Mouse (Mus musculus) layer of hippocampus, adult 2 months (tissue): ENCODE measurements around the gene Lrrc43. TPM values are rescaled to one million over a fixed set of nuclear protein-coding genes. Genes with fewer than 3 reads are reported as not detected.

Experiments used
- DNase-seq, 2 experiments: peaks; one replicate each; pipeline ENCODE4 v3.0.0; 2022; ENCODE audit warnings: low spot score in 2 of 2
- H3K27ac ChIP-seq: fragments of 200-600 bp; 2 replicates; pipeline ENCODE4 v1.8.1; 2022
- H3K4me3 ChIP-seq: fragments of 200-600 bp; 2 replicates; pipeline ENCODE4 v1.8.1; 2022; ENCODE audit warnings: mild to moderate bottlenecking
- CTCF ChIP-seq: fragments of 200-600 bp; conservative IDR thresholded peaks from 2 replicates; pipeline ENCODE4 v1.8.1; 2022; ENCODE audit warnings: antibody characterized with exemption, mild to moderate bottlenecking, moderate library complexity
- long read RNA-seq, 2 experiments: library from polyadenylated mRNA; stranded (forward); transcript quantifications; one replicate each; pipeline ENCODE4 v2.0.0; 2021; ENCODE audit warnings: borderline mapping rate in 2 of 2
- total RNA-seq, 2 experiments: library from RNA; stranded (reverse); gene quantifications; 2 replicates each; pipeline ENCODE4 v1.2.3; 2021

Lrrc43 gene
- 1 to 10 TPM in 1 of 2 experiments, under 1 TPM in 1; 0.39 to 1.0 TPM for total RNA-seq
- long read RNA-seq, experiment 1, result 0 reads
- long read RNA-seq, experiment 2, result 0 reads

DNA sequence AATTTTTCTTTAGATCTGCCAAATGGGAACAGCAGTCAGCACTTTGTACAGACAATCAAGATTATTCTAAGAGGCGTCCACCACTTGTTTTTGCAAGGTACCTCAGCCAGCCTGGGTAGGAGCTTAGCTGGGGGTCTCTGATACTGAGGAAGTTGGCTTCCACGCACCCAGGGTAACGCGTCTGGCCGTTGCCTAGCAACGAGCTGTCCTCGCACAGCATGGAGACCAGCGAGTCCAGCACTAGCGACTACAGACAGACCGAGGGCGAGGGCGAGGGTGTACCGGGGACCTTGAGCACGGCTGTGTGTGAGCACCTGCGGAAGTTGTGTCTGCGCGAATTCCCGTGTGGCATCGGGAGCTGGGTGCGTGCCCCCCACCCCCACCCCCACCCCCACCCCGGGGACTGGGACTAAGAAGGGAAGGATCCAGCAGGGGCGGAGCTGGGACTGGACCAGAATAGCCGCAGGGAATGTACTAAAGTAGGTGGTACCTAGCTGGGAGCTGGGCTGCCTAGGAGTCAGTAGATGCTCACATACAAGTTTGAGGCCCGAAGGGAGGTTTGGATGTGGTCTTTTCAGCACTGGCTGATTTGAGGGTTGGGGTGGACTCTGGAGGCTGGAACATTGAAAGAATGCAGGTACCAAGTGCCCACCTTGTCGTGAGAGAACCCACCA, at the start of gene Lrrc43, which contains the start of gene Il31:
Gene Lrrc43, plus strand, starts transcription at position 194 of the 674 bp plus-strand sequence.
Gene Il31, minus strand, starts transcription at position 378 of the 674 bp plus-strand sequence.
- H3K4me3 ChIP-seq, result peak within 1 kb of the TSS; percentile 6; the same call in 1 of the 2 replicates
- no peak for DNase-seq
- no peak within 1 kb of the TSS for H3K27ac ChIP-seq
- TF ChIP-seq CTCF, result no peak

DNA sequence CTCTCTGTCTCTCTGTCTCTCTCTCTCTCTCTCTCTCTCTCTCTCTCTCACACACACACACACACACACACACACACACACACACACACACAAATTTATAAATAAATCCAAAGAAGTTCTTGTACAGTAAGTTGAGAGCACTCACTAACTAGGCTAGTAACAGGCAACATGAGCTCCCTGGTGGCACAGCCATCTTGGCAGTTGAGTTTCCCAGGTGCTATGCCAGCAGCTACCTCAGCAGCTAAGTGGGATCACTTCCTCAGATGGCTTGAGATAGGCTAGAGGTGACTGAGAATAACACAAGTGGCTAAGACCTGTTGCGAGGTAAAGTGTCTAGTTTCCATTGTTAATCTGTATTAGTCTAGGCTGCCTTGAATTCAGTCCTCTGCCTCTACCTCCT, 49.8 kb upstream of the Lrrc43 start:
- DNase-seq, result no peak
- H3K27ac ChIP-seq, result no peak overlapping the region
- no peak overlapping the region for H3K4me3 ChIP-seq
- no peak for TF ChIP-seq CTCF

DNA sequence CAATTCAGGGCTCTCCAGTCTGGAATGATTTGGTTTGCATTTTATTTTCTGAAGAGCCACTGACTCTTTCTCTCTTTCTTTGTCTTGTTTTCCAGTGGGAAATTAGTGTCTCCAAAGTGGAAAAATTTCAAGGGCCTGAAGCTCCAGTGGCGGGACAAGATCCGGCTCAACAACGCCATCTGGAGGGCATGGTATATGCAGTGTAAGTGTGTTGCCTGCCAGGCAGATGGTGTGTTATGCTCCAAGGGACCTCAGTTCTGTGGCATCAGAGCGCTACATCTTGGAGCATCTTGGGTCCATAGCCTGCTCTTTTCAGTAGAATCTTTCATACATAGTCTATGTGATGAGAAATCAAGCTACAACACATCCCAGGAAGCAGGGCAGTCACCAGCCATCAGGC, 49.2 kb upstream of the Lrrc43 start:
- H3K4me3 ChIP-seq, result no peak overlapping the region
- TF ChIP-seq CTCF, result peak; percentile 67
- peak in 1 of 2 experiments; percentile 44 for DNase-seq
- H3K27ac ChIP-seq, result no peak overlapping the region

DNA sequence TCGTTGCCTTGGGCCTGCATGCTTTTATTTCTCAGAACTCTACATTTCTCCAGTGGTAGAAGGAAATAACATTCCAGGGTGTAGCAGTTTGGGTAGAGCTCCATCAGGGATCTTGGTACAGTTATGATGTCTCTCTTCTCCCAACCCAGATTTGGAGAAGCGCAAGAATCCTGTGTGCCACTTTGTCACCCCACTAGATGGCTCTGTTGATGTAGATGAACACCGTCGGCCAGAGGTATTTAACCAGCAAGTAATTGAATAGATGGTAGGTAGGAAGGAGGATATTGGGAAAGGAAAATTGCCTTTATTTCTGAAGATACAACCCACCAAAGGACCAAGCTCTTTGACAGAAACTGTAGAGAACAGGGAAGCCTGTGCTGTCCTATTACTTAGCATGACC, 48.4 kb upstream of the Lrrc43 start:
- peak; percentile 68 for TF ChIP-seq CTCF
- Histone ChIP-seq H3K4me3 (no peak overlapping the region), H3K27ac (no peak overlapping the region)
- DNase-seq, result peak in 1 of 2 experiments; percentile 32

DNA sequence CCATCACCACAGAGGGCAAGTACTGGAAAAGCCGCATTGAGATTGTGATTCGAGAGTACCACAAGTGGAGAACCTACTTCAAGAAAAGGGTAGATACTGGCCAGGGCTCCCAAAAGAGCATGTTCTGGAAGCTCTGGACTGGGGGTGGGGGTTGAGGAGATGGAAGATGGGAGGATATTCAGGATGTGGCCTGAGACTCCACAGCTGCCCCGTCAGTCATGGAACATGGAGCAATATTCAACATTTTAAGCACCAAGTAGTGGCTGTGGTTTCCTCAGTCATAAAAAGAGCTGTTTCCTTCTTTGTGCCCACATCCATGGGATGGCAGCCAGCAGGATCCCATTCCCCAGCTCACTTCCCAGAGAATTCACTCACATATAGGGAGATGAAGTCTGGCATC, 46.8 kb upstream of the Lrrc43 start:
- no peak overlapping the region for H3K27ac ChIP-seq
- H3K4me3 ChIP-seq, result no peak overlapping the region
- no peak for DNase-seq
- TF ChIP-seq CTCF, result no peak

DNA sequence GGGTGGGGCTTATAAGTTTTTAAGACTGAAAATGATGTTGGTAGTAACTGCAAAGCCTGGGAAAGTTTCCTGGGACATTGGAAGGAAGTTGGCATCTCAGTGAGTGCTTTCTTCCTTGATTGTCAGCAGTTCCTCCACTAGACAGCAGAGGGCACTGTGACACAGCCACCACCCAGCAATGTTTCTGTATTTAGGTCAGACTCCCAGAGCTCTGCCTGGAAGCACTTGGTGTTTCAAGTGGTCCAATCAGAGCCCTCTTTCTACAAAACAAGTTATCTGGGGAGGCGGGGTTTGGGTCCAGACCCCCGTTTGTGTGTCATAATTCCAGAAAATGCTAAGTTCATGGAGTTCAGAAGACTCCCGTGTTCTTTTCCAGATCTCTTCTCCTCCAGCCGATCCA, 45.0 kb upstream of the Lrrc43 start:
- peak; percentile 40 to 78 for DNase-seq
- TF ChIP-seq CTCF, result peak; percentile 99; the same call in 1 of the 2 replicates
- Histone ChIP-seq H3K4me3 (no peak overlapping the region), H3K27ac (no peak overlapping the region)

DNA sequence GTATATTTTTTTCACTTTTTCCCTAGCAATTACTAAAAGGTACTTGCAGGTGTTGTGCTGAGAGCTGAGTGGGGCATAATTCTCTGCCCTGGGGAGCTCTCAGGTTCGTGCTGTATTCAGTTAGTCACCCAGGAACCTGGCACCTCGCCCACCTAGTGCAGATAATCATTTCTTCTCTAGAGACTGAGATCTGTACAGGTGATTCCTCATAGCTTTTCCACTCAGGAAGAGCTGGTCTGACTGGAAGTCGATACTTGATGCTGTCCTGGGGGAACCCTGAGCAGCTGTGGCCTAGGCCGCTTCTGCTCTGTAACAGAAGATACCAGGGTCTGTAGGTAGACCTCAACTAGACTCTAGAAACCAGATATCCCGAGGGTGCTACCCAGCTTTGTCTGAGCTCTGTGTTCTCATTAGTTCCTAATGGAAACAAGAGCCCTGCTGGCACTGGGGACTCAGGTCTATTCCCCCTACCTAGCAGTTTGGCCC, 44.2 kb upstream of the Lrrc43 start:
- no peak for TF ChIP-seq CTCF
- no peak overlapping the region for H3K27ac ChIP-seq
- H3K4me3 ChIP-seq, result no peak overlapping the region
- no peak for DNase-seq

DNA sequence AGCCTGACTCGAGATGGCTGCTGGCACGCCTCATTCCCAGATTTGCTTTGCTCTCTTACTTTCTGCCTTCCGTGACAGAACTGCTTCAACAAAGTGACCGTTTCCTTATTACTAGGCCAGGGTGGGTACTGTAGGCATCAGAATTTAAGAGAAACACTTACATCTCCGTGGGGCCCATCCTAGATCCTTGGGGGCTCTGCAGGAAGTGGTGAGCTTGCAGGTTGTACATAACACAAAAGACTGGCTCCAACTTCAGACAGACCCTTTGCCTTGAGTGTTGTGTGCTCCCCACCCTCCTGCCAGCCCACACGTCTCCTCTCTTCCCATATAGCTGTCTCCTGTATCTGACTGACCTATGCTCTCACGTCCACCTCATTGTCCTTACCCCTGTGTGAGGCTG, 37.2 kb upstream of the Lrrc43 start:
- Histone ChIP-seq H3K27ac (no peak overlapping the region), H3K4me3 (no peak overlapping the region)
- TF ChIP-seq CTCF, result no peak
- no peak for DNase-seq

DNA sequence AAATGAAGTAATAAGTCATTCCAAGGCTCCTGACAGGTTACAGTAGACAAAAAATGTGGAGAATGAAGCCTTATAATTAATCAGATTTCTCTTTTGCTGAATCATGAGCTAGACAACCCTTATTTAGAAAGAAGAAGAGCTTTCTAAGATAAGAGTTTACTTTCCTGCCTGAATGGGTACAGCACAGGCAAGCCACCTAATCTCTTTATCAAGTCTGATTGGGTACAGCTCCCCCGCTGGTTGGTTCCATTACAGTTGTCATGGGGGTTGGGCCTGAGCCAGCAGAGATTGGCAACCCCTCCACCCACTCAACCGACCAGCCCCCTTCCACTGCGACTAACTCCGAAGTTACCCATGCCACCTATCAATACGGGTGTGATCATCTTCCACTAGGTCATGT, 27.7 kb upstream of the Lrrc43 start:
- DNase-seq, result no peak
- no peak overlapping the region for H3K4me3 ChIP-seq
- H3K27ac ChIP-seq, result no peak overlapping the region
- 0 out of 2 replicates have a peak, but pooled peaks have one; percentile 14 for TF ChIP-seq CTCF

DNA sequence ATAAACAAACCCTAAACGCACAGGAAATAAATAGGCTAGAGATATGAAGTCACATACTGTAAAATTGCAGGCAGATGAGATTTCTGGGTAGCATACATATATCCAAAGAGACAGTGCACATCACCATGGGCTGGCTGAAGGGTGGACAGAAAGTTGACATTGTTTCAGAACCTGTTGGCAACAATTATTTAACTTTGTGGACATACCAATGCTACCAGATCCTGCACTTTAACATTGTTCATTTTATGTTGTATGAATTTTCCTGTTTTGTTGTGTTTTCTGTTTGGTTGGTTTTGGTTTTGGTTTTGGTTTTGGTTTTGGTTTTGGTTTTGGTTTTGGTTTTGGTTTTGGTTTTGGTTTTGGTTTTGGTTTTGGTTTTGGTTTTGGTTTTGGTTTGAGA, 24.5 kb upstream of the Lrrc43 start:
- H3K4me3 ChIP-seq, result no peak overlapping the region
- DNase-seq, result no peak
- TF ChIP-seq CTCF, result no peak
- H3K27ac ChIP-seq, result no peak overlapping the region

DNA sequence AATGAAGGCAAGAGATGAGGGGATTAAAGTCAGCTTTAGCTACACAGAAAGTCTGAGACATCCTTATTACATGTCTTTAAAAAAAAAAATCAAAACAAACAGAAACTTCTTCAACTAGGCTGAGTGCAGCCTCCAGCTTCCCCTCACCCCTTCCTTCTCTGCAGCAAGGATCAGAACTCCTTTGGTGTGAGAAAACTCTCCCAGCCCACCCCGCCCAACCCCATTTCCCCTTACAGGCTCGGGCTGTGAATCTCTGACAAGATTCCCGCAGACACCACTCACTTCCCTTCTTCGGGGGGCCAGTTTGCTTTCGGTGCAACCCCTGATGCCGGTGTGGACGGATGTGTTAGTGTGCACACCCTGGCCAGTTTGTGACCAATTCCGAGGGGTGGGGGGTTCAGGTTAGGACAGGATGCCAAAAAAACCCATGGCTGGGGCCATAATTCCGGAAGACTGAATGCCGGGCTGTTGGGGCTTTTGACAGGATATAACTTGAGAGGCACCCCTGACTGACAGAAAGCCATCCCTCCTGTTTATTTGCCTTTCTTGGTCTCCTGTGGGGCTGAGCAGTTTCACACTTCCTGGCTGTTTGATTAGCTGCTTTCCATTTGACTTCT, 18.2 kb upstream of the Lrrc43 start:
- no peak for DNase-seq
- no peak for TF ChIP-seq CTCF
- Histone ChIP-seq H3K27ac (no peak overlapping the region), H3K4me3 (no peak overlapping the region)

DNA sequence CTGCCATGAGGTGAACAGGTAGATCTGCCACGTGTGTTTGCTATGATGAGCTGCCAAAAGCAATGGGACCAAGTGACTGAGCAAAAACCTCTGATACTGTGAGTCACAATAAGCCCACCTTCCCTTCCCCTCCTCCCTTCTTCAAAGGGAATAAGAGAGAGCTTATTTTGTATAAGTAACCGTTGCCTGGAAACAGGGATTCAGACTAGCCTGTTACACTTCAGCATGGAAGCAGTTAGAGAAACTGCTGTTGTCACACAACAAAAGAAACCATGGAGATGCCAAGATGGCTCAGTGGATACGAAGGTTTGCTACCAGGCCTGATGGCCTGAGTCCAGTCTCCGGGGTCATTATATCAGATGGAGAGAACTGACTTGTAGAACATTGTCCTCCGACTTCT, 15.3 kb upstream of the Lrrc43 start:
- H3K27ac ChIP-seq, result no peak overlapping the region
- no peak overlapping the region for H3K4me3 ChIP-seq
- no peak for TF ChIP-seq CTCF
- no peak for DNase-seq

DNA sequence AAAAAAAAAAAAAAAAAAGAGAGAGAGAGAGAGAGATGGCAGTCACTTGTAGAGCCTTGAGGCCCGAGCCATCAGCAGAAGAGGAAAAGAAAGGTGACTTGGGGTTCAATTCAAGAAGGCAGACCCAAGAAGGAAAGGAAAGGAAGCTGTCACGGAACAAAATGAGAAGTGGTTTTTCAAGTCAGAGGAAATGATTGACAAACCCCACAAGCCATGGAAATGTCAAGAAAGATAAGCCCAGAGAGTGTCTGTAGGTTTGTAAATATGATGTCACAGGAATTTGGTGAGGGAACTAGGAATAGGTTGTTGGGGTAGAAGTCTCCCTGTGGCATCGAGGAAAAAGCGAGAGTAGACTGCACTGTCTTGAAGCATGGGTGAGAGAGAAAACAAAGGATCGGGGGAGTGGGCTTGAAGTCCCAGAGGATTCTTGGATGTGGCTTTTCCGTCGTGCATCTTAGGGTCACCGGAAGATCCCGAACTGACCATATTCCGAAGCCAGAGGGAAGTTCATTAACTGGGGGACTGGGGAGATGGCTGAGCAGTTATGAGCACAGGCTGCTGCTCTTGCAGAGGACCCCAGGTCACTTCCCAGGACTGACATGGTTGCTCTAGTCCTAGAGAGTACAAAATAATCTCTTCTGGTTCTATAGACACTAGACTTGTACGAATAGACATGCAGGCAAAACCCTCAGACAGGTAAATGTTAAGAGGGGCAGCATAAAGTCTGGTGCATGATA, 1.3 kb upstream of the Lrrc43 start:
- Histone ChIP-seq H3K27ac (no peak overlapping the region), H3K4me3 (no peak overlapping the region)
- no peak for DNase-seq
- TF ChIP-seq CTCF, result no peak
